Mouse (Mus musculus): Measurements from ENCODE around the gene Zfp326. TPM values are rescaled to one million over a fixed set of nuclear protein-coding genes. Genes with fewer than 3 reads are reported as not detected.
"Not testable (repeated sequence)": the region's sequence is repeated elsewhere in the genome, so short reads cannot be mapped to it uniquely, and the experiment has no call there.

Gene Zfp326
- total RNA-seq, 2 experiments from 2014 or later = 12.3 to 12.7 TPM

DNA sequence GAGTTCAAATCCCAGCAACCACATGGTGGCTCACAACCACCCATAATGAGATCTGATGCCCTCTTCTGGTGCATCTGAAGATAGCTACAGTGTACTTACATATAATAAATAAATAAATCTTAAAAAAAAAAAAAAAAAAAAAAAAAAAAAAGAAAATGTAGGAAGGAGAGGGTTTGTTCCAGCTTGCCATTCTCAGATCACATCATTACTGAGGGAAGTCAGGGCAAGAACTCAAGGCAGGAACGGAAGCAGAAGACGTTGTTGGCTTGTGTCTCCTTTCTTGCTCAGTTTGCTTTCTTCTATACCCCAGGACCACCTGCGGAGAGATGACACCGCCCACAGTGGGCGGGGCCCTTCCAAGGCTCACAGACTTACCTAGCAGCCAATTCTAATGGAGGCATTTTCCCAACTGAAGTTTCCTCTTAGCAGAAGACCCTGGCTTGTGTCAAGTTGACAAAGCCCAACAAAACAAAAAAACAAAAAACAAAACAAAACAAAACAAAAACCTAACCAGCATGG lies 11.2 kb upstream of the Zfp326 start:
- intact Hi-C loops (cut with DNase I) = loop anchor here (5.0 kb wide), 1 partner anchor 68 kb away; no protein-coding TSS in a partner anchor

DNA sequence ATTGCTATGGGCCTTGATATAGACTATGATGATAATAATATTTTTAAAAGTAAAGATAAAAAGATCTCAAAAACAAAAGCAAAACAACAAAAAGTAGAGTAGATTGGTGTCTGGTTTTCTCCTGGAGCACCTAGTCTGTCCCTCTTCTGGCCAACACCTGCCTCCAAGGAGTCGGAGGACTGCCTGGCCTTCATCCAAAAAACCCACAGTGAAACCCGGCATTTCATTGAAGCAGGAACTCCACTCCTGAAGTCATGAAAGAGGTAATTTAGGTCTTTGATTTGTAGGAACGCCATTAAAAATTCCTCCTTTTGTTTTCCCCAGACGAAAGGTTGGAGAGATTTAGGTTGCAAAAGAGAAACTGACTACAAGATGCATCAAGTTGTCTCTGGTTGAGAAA lies 8.9 kb upstream of the Zfp326 start:
- intact Hi-C loops (cut with DNase I) = loop anchor here (5.0 kb wide), 1 partner anchor 70 kb away; no protein-coding TSS in a partner anchor
- no peak for DNase-seq

More for the DNA sequence above, 11.2 kb upstream of the Zfp326 start:
- DNase-seq = not testable (repeated sequence)

DNA sequence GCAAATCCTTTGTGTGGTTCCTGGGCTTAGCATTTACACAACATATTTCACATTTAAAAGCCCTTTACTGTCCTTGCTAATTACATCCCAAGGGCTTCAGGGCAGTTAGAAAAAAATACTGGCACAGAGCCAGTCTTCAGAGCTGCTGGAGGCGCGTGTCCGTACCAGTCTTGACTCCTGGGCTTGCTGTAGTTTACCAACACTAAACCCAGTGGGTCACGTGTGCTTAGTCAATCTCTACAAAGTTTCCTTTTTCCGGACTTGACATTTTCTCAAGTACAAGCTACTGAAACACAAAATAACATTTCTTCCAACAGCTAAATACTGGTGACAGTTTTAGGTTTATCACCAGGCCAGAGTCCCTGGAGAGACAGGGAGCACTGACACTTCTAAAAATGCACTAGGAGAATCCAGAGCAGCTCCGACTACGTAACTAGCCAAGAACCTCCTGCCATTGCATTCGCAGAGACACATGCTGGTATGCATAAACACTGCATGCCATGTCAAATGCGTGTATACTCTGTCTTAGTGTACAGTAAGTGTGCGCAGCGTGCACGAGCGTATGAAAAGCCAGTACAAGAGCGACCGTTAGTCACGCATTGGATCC lies 8.4 kb upstream of the Zfp326 start:
- peak; percentile 31 to 33 for DNase-seq
- intact Hi-C loops (cut with DNase I) = loop anchor here (1.0 to 5.0 kb wide), 3 partner anchors 71 to 463 kb away; no protein-coding TSS in a partner anchor

DNA sequence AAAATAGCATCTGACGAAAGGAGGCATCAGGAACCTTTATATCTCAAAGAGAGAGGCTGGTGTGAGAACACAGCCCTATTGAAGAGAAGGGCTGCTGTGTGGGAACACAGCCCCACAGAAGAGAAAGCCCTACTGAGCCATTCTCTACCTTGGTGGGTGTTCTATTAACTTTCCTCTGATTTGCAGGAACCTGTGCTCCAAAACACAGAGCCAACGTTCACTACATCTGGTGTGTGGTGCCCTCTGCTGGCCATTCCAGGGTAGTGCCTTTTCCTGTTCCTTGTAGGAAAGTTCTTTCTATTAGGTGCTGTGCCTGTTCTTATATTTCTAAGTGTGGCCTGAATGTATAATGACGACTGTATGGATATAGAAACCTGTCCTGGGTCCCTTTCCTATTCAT lies 7.8 kb upstream of the Zfp326 start:
- DNase-seq = peak; percentile 82 to 88
- intact Hi-C loops (cut with DNase I) = loop anchor here (1.0 to 5.0 kb wide), 3 partner anchors 71 to 464 kb away; no protein-coding TSS in a partner anchor

DNA sequence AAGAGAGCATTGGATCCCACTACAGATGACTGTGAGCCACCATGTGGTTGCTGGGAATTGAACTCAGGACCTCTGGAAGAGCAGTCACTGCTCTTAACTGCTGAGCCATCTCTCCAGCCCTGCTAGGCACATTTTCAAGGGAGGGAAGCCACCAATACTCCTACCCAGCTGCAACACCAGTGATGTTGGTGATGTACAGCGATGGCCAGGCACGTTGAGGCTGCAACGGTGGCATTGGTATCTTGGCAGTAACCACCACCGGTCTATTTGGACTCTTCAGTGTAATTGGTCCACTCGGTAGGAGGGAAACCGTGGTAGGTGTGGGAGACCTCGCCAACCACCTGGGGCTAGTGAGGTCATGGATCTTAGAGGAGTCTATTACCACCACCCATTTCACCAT lies 6.6 kb upstream of the Zfp326 start:
- intact Hi-C loops (cut with DNase I) = loop anchor here (2.0 to 5.0 kb wide), 4 partner anchors 72 to 465 kb away; partner anchors contain the start of gene Lrrc8c
- no peak for DNase-seq

DNA sequence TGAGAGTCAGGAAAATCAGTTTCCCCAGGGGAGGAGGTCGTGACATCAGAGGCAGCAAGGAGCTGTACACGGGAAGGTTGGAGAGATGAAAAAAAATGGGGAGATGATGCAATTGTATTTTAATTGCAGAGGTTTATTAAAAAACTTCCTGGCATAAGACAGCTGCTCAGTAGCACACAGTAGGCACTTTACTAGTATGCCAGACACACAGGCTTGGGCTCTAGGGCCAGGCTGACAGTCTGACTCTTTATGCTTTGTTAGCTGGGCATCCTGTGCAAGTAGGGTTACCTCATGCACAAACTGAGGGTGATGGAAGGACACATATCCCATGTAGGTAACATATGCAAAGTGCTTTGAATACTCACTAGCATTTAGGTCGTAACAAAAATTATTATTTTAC lies 5.2 kb upstream of the Zfp326 start:
- DNase-seq = no peak
- intact Hi-C loops (cut with DNase I) = loop anchor here (5.0 kb wide), 2 partner anchors 354 to 379 kb away; partner anchors contain the start of gene Lrrc8c

DNA sequence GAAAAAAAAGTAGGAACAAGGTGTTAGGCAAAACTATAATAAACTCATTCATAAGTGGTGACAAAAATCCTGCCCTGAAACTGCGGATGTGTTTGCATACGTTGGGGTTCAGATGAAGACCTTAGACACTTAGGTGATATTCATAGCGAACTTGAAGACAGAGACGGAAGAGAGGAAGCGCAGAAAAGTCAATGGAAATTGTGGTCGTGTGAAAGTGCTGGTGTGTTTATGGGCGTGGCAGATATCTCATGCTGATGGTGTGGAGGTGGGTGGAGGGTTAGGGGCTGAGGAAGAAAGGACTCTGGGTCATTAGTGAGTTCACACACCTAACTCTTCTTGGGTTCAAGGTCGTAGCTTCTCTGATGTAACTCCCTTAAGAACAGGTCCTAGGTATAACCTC lies 4.2 kb upstream of the Zfp326 start:
- no peak for DNase-seq
- intact Hi-C loops (cut with DNase I) = loop anchor here (5.0 kb wide), 2 partner anchors 355 to 380 kb away; partner anchors contain the start of gene Lrrc8c

DNA sequence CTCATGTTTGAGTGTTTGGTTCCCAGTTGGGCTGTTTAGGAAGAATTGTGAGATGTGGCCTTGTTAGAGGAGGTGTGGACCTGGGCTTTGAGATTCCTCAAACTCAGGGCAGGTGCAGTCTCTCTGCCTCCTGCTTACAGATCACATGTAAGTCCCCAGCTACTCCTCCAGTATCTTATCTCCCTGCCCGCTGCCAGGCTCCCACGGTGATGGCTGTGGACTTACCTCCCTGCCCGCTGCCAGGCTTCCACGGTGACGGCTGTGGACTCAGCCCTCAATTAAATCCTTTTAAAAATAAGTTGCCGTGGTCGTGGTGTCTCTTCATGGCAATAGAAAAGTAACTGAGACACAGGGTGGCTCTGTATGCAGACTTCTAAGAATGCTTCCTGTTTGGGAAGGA lies 3.4 kb upstream of the Zfp326 start:
- intact Hi-C loops (cut with DNase I) = loop anchor here (5.0 kb wide), 2 partner anchors 356 to 381 kb away; partner anchors contain the start of gene Lrrc8c
- DNase-seq = no peak

DNA sequence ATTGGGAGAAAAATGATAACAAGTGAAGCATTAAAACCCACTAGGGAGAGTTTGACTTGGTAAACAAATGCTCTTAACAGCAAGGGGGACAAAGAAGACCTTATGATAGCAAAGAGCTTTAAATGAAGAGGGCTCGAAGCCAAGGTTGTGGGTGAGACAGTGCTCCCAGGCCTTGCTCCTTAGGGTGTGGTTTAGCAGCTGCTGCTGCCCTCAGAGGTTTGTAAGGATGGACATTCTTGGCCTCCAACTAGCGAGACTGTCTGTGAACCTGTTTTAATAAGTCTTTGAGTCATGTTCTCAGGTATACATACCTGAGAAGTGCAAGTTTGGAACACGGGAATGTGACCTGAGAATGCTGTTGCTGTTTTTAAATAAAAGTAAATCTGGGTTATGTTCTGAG lies 2.6 kb upstream of the Zfp326 start:
- intact Hi-C loops (cut with DNase I) = loop anchor here (5.0 kb wide), 2 partner anchors 356 to 381 kb away; partner anchors contain the start of gene Lrrc8c
- no peak for DNase-seq

DNA sequence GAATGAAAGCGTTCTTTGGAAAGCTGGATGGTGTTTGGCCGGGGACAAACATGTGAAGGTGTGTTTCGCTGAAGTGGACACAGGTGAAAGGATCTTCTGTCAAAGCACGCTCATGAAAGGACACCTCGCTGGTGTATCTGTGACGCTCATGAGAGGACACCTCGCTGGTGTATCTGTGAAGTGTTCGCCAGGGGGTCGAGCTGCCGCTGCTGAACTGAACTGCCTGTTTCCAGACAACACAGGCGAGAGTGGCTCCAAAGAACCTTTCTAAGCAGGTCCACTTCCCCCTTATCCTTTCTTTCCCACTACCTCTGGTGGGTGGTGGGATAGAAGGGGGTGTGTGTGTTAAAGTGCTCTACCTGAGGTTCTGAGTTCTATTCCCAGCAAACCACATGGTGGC lies 1.9 kb upstream of the Zfp326 start:
- no peak for DNase-seq
- intact Hi-C loops (cut with DNase I) = loop anchor here (5.0 kb wide), 2 partner anchors 357 to 382 kb away; partner anchors contain the start of gene Lrrc8c

DNA sequence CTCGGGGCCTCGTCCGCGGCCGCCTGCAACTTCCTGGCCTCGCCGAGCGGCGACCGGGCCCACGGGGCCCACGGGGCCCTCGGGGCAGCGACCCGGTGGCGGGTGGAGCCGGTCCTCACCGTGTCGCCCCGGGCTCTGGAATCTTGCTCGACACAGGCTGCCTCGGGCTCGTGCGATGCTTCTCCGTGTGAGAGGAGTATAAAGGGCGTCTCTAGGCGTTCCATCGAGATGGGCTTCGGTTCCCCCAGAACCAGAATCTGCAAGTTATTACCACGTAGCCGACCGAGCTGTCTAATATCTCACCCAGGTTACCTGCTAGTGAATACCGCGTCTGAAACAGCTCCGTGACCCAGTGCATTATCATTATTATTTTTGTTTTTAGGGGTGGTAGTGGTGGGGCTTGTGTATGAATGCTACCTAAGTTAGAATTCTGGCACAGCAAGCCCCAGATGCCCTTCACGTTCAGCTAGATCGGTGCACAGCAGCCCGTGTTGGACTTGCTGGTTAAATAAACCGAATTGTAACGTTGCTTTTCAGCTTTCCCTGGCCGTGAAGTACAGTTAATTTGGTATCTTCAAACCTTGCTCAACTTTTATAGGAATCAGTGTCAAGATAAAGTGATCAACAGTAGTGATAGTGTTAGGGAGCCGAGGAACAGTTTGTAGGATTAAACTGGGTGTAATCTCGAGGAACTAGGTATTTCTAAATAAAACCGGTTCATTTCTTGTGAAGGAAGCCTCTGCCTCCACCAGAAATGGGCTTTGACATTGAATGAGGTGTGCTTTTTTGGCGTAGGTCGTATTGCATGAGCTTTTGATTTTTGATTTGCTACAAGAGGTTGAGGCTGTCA lies 785 bp downstream of the Zfp326 start:
- peak in 1 of 2 experiments; percentile 37 for DNase-seq
- intact Hi-C loops (cut with DNase I) = no loop called here

DNA sequence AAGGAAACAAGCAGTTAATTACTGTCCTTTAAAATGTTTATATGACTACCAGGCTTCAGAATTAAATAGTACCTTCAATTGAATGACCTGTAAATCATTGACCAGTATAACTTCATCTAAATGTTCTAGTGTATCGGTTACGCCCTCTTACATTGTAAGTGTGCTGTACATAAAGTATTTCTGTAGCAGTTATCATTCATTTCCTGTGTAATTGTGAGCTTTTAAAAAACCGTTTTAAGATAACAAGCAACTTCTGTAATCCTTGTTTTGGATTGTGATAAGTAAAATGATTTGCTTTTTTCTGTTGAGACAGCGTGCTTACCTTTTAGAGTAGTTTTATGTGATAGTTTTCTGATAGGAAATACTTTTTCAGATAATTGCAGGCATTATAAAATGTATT lies 11.0 kb downstream of the Zfp326 start:
- DNase-seq = no peak
- intact Hi-C loops (cut with DNase I) = no loop called here

DNA sequence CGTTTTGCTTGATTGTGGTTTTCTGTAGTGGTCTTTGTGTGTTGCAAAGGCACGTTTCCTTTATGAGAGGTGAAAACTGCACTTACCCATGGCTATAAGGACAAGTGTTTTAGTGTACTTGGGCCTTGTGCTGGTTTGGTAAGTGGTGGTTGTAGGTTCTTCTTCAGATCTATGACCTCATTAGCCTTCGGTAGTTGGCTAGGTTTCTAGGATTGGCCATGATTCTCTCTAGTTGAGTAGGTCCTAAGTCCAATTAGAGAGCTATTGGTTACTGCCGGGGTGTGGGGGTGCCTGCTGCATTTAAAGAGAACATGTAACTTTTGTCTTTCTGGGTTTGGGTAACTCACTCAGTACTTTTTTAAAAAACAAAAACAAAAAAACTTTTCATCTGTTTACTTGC lies 21.8 kb downstream of the Zfp326 start:
- DNase-seq = no peak
- intact Hi-C loops (cut with DNase I) = no loop called here

DNA sequence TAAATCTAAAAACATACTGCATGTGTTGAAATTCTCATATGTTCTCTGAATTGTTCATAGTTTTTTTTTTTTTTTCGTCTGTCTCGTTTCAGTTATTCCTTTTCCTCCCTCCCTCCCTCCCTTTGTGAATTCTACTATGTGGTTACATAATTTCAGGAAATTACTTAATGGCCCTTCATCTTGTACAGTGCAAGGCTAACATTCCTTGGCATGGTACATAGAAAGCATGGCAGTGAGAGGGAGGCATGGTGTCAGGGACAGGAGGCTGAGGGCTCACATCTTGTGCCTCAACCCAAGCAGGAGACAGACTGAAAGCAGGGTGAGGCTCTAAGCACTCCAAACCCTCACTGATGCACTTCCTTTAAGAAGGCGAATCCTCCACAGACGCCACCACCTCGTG lies 32.8 kb downstream of the Zfp326 start:
- no peak for DNase-seq
- intact Hi-C loops (cut with DNase I) = no loop called here

DNA sequence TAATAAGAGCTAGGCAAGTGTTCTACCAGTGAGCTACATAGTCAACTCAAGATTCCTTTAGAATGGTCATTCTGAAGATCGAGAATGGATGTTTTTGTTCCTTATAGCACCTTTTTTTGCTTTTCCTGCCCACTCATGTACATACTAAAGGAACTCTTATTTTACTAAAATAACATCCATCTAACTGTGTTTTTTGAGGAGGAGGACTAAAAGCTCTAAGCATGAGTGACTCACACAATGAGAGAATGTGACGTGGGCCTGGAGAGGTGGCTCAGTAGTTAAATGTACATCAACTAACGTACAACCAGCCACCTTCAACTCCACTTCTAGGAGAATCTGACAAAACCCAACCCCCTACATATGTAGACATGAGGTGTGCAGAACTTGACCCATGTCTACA lies 33.3 kb downstream of the Zfp326 start:
- DNase-seq = no peak
- intact Hi-C loops (cut with DNase I) = no loop called here

DNA sequence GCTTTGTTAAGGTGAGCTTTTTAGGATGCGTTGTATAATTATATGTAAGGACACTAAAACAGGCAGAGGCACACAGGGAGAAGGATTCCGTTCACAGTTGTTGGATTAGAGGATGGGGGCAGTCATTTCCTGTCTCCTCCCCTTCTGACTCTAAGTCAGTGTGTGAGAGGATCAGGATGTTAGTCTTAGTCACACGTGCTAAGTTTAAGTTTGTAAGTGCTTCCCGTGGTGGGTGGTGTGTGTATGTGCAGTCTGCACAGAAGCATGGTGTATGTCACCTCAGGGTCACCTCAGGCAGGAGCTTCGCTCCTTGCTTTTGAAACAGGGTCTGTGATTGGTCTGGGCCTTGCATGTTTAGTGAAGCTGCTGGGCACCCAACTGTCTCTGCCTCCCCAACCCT lies 35.1 kb downstream of the Zfp326 start:
- intact Hi-C loops (cut with DNase I) = no loop called here
- no peak for DNase-seq

DNA sequence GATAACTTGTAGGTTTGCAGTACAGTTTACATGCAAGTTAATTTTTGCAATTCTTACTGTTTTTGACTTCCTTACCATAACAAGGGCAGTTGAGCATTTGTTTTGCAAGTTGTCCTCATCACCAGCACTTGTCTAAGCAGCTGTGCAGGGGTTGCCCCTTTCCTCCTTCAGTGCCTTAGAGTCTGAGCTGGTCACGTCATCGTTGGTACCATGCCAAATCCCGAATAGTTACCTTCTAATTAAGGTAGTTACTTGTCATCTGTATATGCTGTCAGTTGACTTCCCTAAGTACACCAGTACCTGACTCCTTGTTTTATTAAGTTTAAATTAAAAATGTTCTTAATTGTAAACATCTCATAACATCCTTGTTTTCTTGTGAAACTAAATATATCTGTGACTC lies 41.0 kb downstream of the Zfp326 start:
- intact Hi-C loops (cut with DNase I) = no loop called here
- no peak for DNase-seq

DNA sequence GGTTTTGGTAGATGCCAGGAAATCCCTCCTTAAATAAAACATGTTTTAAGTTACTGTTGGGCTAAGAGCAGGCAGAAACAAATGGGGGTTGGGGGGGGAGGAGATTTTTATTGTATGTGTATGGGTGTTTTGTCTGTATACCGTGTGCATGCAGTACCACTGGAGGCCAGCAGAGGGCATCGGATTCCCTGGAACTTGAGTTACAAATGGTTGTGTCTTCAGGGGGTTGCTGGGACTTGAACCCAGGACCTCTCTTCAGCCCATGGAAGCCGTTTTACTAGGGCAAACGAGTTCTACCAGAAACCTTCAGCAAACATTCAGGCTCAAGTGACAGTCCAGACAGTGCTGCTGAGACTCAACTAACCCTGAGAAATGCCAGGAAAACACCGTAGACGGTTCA lies 41.9 kb downstream of the Zfp326 start:
- intact Hi-C loops (cut with DNase I) = no loop called here
- DNase-seq = peak in 1 of 2 experiments; percentile 14

DNA sequence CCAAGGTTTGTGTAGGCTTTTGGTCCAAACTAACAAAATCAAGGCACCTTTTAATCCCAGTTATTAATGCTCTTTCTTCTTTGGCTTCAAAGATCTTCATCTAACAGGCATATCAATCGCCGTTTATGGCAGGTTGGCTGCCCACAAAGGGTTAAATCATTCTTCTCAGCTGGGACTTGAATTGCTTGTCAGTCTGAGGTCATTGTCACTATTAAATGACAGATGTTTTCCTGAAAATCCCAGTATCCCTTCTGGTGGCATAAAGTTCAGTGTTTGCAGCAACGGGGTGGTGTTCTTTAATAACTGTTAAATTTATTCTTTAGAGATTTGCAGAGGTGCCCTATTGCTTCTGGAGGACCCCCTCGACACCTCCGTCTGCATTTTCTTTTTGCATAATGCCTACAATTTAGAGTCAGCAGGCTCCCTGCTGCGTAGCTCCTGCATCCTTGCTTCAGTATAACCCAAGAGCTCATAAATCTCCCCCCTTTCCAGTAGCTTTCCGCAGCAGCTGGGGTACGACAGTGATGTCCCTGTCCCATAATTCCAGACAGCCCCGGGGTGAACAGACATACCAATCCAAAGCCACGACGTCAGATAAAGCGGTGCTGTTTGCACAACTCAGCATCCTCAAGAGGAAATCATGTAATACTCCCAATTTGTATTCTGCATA lies 46.6 kb downstream of the Zfp326 start:
- no peak for DNase-seq
- intact Hi-C loops (cut with DNase I) = loop anchor here (10.0 kb wide), 1 partner anchor 882 kb away; no protein-coding TSS in a partner anchor

DNA sequence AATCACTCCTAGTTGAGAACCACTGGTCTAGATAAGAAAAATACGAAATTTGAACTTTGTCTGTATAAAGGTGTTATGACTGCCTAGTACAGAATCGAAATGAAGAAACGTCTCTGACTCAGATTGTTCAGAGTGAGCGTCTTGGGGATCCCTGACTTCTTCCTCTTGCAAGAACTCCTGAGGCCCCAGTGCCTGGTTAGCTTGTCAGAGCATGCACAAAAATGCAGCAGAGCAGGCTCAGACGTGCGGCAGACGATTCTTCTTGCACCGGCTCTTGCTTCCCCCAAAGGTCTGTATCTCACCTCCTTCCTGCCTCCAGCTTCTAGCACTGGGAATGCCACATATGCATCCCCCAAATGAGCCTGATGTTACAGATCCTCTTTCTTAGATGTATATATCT lies 48.0 kb downstream of the Zfp326 start:
- intact Hi-C loops (cut with DNase I) = loop anchor here (10.0 kb wide), 1 partner anchor 880 kb away; no protein-coding TSS in a partner anchor
- DNase-seq = no peak
